Mouse (Mus musculus) limb, embryonic 15.5 days (tissue): ENCODE data around the gene Safb. TPM values are rescaled to one million over a fixed set of nuclear protein-coding genes. Genes with fewer than 3 reads are reported as not detected.

Source experiments
- ATAC-seq: fragments of 200-750 bp; cut with Nextera tagmentation; 2 replicates; pipeline ENCODE4 v1.8.0; 2017; ENCODE audit warnings: low read depth, moderate TSS enrichment; ENCODE audit not compliant: insufficient number of reproducible peaks, low FRiP score, low TSS enrichment
- H3K27ac ChIP-seq: fragments of 300-500 bp; sonication (generic); 2 replicates; pipeline ENCODE4 v1.5.1; 2015; ENCODE audit warnings: moderate library complexity, mild to moderate bottlenecking, inconsistent platforms
- H3K27me3 ChIP-seq: fragments of 300-500 bp; sonication (generic); 2 replicates; pipeline ENCODE4 v1.6.1; 2015; ENCODE audit warnings: inconsistent platforms
- H3K36me3 ChIP-seq: fragments of 300-500 bp; sonication (generic); 2 replicates; pipeline ENCODE4 v1.6.1; 2015; ENCODE audit warnings: inconsistent platforms
- H3K4me1 ChIP-seq: fragments of 300-500 bp; sonication (generic); 2 replicates; pipeline ENCODE4 v1.6.1; 2015; ENCODE audit warnings: inconsistent platforms
- H3K4me2 ChIP-seq: fragments of 300-500 bp; sonication (generic); 2 replicates; pipeline ENCODE4 v1.6.1; 2015; ENCODE audit warnings: mild to moderate bottlenecking, inconsistent platforms
- H3K4me3 ChIP-seq: fragments of 300-500 bp; sonication (generic); 2 replicates; pipeline ENCODE4 v1.5.1; 2015; ENCODE audit warnings: mild to moderate bottlenecking, inconsistent platforms
- H3K9ac ChIP-seq: fragments of 300-500 bp; sonication (generic); 2 replicates; pipeline ENCODE4 v1.6.1; 2015; ENCODE audit warnings: inconsistent platforms
- H3K9me3 ChIP-seq: fragments of 300-500 bp; sonication (generic); 2 replicates; pipeline ENCODE4 v1.6.1; 2016; ENCODE audit warnings: inconsistent platforms
- WGBS: fragments of 180-500 bp; shearing (Covaris S2); methylation state at CpG from one replicate; pipeline ENCODE4 v1.1.7; 2015; 5-methylcytosine and 5-hydroxymethylcytosine counted together
- polyA plus RNA-seq: library from polyadenylated mRNA; unstranded; fragments of >200 nt; fragmentation: Nextera tagmentation; extraction: Ambion mirVana; gene quantifications from 2 replicates; pipeline ENCODE4 v1.2.1, GENCODE M21; 2015

The Safb gene
- polyA plus RNA-seq, 1 experiment from 2014 or later, result 80.6 TPM

- no peaks in the 10 kb centered on the region for H3K27me3 ChIP-seq
- peaks cover 6% of the 10 kb centered on the region; the same call in 1 of the 2 replicates for H3K4me1 ChIP-seq
- no peaks in the 10 kb centered on the region for H3K36me3 ChIP-seq
- no peak overlapping the region for H3K4me3 ChIP-seq
- no peak overlapping the region for H3K27ac ChIP-seq
- no peak overlapping the region for H3K9ac ChIP-seq
- ATAC-seq, result no peak
- no peaks in the 10 kb centered on the region for H3K9me3 ChIP-seq
- H3K4me2 ChIP-seq, result no peak overlapping the region
- WGBS, result 65% methylated on average over 9 of the region's 9 CpGs
These were observed 36.6 kb upstream of the Safb start for GRCm38 (mm10) chr17:56547846-56548604.

- WGBS, result 40% methylated on average over 4 of the region's 4 CpGs
- Histone ChIP-seq H3K4me2 (no peak overlapping the region), H3K27me3 (no peaks in the 10 kb centered on the region), H3K4me1 (peaks cover 6% of the 10 kb centered on the region; the same call in 1 of the 2 replicates), H3K9ac (no peak overlapping the region), H3K36me3 (no peaks in the 10 kb centered on the region), H3K4me3 (no peak overlapping the region), H3K27ac (no peak overlapping the region), H3K9me3 (no peaks in the 10 kb centered on the region)
- ATAC-seq, result no peak
These were observed 36.0 kb upstream of the Safb start for GRCm38 (mm10) chr17:56548605-56549105.

DNA sequence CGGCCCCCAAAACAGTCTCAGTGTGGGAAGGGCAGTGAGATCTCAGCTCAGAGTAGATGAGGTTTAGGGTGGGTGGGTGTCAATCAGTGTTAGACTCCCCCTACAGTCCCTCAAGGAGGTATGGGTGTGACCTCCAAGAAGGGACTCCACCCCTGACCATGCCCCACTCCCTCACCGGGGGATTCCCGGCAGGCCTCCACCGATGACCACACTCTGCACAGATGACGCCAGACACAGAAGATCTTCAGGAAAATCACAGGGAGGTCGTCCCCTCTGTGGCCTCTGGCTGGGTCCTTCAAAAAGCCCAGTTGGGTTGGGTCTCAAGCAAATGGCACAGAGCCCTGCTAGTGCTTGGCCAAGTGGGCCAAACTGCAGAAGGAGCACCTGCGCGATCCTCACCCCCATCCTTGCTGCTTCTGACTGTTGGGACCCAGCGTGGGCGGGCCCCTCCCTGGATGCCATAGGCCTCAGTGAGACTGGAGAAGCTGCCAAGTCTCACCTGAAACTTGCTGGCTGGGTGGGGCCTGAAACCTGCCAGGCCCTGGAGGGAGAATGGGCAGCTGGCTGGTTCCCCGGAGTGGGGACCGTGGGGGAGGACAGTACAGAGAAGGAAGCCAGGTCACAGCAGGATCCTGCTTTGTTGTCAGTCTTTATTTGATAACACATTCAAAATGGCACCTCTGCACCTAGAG, 33.7 kb upstream of the Safb start:
- Histone ChIP-seq H3K9ac (no peak overlapping the region), H3K27me3 (no peaks in the 10 kb centered on the region), H3K4me2 (no peak overlapping the region), H3K4me1 (peaks cover 6% of the 10 kb centered on the region; the same call in 1 of the 2 replicates), H3K36me3 (no peaks in the 10 kb centered on the region), H3K9me3 (no peaks in the 10 kb centered on the region), H3K27ac (no peak overlapping the region), H3K4me3 (no peak overlapping the region)
- WGBS, result 75% methylated on average over 12 of the region's 12 CpGs
- ATAC-seq, result no peak

DNA sequence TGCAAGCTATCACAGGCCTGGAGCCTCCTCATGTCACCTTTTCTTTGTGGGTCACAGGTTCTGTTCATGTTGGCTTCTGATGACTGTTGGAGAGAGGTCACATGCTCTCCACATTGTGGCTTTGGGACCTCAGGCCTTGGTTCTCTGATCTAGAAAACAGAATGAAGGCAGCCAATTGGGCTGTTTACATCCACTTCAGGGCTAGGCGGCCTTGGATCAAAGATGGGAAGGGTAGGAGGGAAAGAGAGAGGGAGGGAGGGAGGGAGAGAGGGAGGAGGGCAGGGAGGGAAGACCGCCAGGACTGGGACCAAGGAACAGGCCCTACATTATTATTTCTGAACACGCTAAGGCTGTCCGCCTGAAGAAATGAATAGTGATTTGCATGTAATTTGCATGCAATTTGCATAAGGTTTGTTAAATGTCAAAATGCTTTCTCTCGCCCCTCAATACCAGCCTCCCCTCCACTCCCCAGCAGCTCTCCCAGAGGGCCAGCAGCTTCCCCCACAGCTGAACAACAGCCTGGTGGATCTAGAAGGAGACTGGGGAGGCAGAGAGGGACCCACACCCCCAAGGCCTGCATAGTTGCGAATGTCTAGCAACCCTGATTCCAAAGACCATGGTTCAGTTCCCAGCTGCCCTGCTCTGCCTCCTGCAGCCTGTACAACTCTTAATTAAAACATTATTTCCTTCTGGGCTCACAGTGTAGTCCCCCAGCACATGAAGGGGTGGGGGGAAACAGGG, 32.6 kb upstream of the Safb start:
- WGBS, result 77% methylated on average over 6 of the region's 6 CpGs
- H3K27ac ChIP-seq, result no peak overlapping the region

DNA sequence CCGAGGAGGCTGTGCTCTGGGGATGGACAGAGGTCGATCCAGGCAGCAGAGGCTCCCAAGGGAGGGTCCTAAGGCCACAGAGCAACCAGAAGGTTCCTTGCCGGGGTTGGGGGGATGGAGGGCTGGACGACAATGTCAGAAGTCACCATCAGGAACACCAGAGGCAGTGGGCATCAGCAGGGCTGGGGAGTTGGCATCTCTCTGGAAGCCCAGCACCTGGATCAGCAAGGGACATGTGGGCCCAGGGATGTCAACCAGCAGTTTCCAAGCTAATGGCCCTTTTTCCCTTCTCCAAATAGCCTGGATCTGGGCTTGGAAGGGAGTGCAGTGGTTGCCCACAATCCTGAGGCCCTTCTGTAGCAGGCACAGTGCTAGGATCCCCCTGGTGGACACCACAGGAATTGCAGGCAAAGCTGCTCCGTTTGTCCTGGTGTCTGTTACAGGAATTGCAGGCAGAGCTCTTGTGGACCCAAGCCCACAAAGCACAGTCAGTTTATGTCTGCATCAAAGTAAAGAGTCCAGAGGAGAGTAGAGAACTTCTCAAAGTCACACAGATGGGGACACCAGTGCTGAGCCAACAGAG, 31.8 kb upstream of the Safb start:
- no peaks in the 10 kb centered on the region for H3K27me3 ChIP-seq
- H3K4me3 ChIP-seq, result 0 out of 2 replicates have a peak overlapping the region, but pooled peaks have one; percentile 2
- no peak overlapping the region for H3K27ac ChIP-seq
- ATAC-seq, result no peak
- WGBS, result 55% methylated on average over 5 of the region's 5 CpGs
- H3K4me2 ChIP-seq, result no peak overlapping the region
- H3K9ac ChIP-seq, result no peak overlapping the region
- 0 out of 2 replicates have a peak, but pooled peaks cover 2% of the 10 kb centered on the region for H3K4me1 ChIP-seq
- no peaks in the 10 kb centered on the region for H3K9me3 ChIP-seq
- no peaks in the 10 kb centered on the region for H3K36me3 ChIP-seq

More for the DNA sequence above, 32.6 kb upstream of the Safb start:
- Histone ChIP-seq H3K27me3 (no peaks in the 10 kb centered on the region), H3K4me1 (peaks cover 6% of the 10 kb centered on the region; the same call in 1 of the 2 replicates), H3K9me3 (no peaks in the 10 kb centered on the region), H3K4me2 (no peak overlapping the region), H3K36me3 (no peaks in the 10 kb centered on the region), H3K4me3 (no peak overlapping the region), H3K9ac (no peak overlapping the region)
- no peak for ATAC-seq

GRCm38 (mm10) chr17:56554122-56554551, 30.5 kb upstream of the Safb start, which contains the start of gene Gm20219:
TSS of gene Gm20219 (minus strand) at chr17:56554387.
- no peak within 1 kb of the TSS for H3K4me2 ChIP-seq
- peak within 1 kb of the TSS; percentile 27; the same call in 1 of the 2 replicates for H3K27ac ChIP-seq
- peak within 1 kb of the TSS; percentile 2 for H3K4me3 ChIP-seq
- no peaks in the 10 kb centered on the region for H3K9me3 ChIP-seq
- H3K27me3 ChIP-seq, result no peaks in the 10 kb centered on the region
- H3K36me3 ChIP-seq, result no peaks in the 10 kb centered on the region
- WGBS, result 73% methylated on average over 20 of the region's 20 CpGs
- H3K4me1 ChIP-seq, result 0 out of 2 replicates have a peak, but pooled peaks cover 2% of the 10 kb centered on the region
- H3K9ac ChIP-seq, result no peak within 1 kb of the TSS
- no peak for ATAC-seq

GRCm38 (mm10) chr17:56558448-56558847, 26.2 kb upstream of the Safb start:
- 27% methylated on average over 3 of the region's 3 CpGs for WGBS
- no peak overlapping the region for H3K4me3 ChIP-seq
- H3K9me3 ChIP-seq, result no peaks in the 10 kb centered on the region
- no peaks in the 10 kb centered on the region for H3K4me1 ChIP-seq
- peaks cover 28% of the 10 kb centered on the region for H3K36me3 ChIP-seq
- ATAC-seq, result no peak
- H3K27ac ChIP-seq, result no peak overlapping the region
- H3K27me3 ChIP-seq, result no peaks in the 10 kb centered on the region
- H3K9ac ChIP-seq, result no peak overlapping the region
- no peak overlapping the region for H3K4me2 ChIP-seq

GRCm38 (mm10) chr17:56559386-56559785, 25.2 kb upstream of the Safb start:
- Histone ChIP-seq H3K4me3 (no peak overlapping the region), H3K9ac (no peak overlapping the region), H3K36me3 (peaks cover 38% of the 10 kb centered on the region), H3K27me3 (no peaks in the 10 kb centered on the region), H3K9me3 (no peaks in the 10 kb centered on the region), H3K27ac (no peak overlapping the region), H3K4me2 (no peak overlapping the region), H3K4me1 (no peaks in the 10 kb centered on the region)
- no peak for ATAC-seq
- WGBS, result 68% methylated on average over 3 of the region's 3 CpGs

- Histone ChIP-seq H3K36me3 (peaks cover 45% of the 10 kb centered on the region), H3K4me3 (no peak overlapping the region), H3K27ac (no peak overlapping the region), H3K27me3 (no peaks in the 10 kb centered on the region), H3K4me2 (no peak overlapping the region), H3K9me3 (no peaks in the 10 kb centered on the region), H3K4me1 (no peaks in the 10 kb centered on the region), H3K9ac (no peak overlapping the region)
- 80% methylated on average over 1 of the region's 1 CpGs for WGBS
- no peak for ATAC-seq
These were observed 24.5 kb upstream of the Safb start for GRCm38 (mm10) chr17:56560131-56560530.

GRCm38 (mm10) chr17:56561866-56562265, 22.8 kb upstream of the Safb start:
- Histone ChIP-seq H3K9ac (no peak overlapping the region), H3K9me3 (no peaks in the 10 kb centered on the region), H3K4me1 (no peaks in the 10 kb centered on the region), H3K4me2 (no peak overlapping the region), H3K36me3 (peaks cover 62% of the 10 kb centered on the region), H3K27me3 (no peaks in the 10 kb centered on the region), H3K4me3 (no peak overlapping the region), H3K27ac (no peak overlapping the region)
- no peak for ATAC-seq
- 94% methylated on average over 2 of the region's 2 CpGs for WGBS

DNA sequence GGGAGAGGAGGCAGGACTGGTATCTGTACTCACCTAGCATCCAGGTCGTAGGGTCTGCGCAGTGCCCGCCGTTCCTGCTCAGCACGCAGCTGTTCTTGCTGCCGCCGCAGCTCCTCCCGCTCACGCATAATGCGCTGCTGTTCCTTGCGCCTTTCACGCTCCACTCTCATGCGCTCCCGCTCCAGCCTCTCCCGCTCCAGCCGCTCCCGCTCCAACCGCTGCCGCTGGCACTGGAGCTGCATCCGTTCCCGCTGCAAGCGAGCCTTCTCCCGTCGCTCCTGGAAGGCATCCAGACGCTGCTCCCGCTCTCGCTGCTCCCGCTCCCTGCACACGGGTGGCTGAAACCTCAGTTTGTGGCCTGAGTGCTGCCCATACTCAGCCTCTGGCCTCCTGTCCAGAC, 18.3 kb upstream of the Safb start:
- no peak overlapping the region for H3K4me3 ChIP-seq
- no peak overlapping the region for H3K4me2 ChIP-seq
- no peaks in the 10 kb centered on the region for H3K4me1 ChIP-seq
- H3K27me3 ChIP-seq, result no peaks in the 10 kb centered on the region
- H3K9me3 ChIP-seq, result no peaks in the 10 kb centered on the region
- H3K36me3 ChIP-seq, result peaks cover 100% of the 10 kb centered on the region
- no peak for ATAC-seq
- 92% methylated on average over 29 of the region's 29 CpGs for WGBS
- no peak overlapping the region for H3K27ac ChIP-seq
- no peak overlapping the region for H3K9ac ChIP-seq
